Mouse (Mus musculus) brain, embryonic 14.5 days (tissue): ENCODE measurements around the gene Ankrd9.

Experiments used
- CTCF ChIP-seq: fragments of 200-500 bp; IDR thresholded peaks from 2 replicates; pipeline ENCODE4 v1.5.1; 2012; ENCODE audit warnings: inconsistent platforms, mild to moderate bottlenecking, moderate library complexity, borderline replicate concordance; ENCODE audit not compliant: insufficient read depth, insufficient read length; ENCODE audit errors: extremely low read depth
- POLR2A ChIP-seq: fragments of 200-500 bp; IDR thresholded peaks from 2 replicates; pipeline ENCODE4 v1.6.1; 2012; ENCODE audit warnings: mild to moderate bottlenecking, inconsistent platforms, borderline replicate concordance; ENCODE audit not compliant: poor library complexity, insufficient read depth, insufficient read length, severe bottlenecking; ENCODE audit errors: extremely low read depth

DNA sequence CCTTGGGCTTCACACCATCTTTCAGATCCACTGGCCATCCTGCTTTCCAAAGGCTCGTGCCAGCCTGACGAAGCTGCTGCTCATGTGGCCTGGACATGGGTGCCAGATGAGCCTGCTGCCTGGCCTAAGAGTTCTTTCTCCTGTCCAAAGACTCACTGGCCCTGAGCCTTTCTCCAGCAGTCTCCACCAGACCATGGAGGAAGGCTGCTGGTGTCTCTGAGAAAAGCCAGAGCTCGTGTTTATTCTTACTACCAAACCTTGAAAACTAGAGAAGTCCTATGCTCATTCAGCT, 30.0 kb downstream of the Ankrd9 start:
- TF ChIP-seq POLR2A (no peak), CTCF (no peak)
